Mouse (Mus musculus) CH12.LX (cell line): Measurements from ENCODE around the gene Tnk1. TPM values are rescaled to one million over a fixed set of nuclear protein-coding genes. Genes with fewer than 3 reads are reported as not detected.

ENCODE experiments used
- DNase-seq: peaks from one replicate; pipeline ENCODE4 v3.0.0-alpha.2; 2013; ENCODE audit errors: extremely low read depth
- H3K27ac ChIP-seq: 2 replicates; pipeline ENCODE4 v1.5.1; 2012; ENCODE audit warnings: low read depth, mild to moderate bottlenecking, control low read depth, moderate library complexity; ENCODE audit not compliant: insufficient read depth
- H3K27me3 ChIP-seq: replicated peaks from 2 replicates; pipeline ENCODE3; 2012; ENCODE audit warnings: inconsistent platforms
- H3K36me3 ChIP-seq, 2 experiments: replicated peaks in 1 of 2; 2 replicates each; pipeline versions ENCODE3 to v1.6.1; 2012; ENCODE audit warnings: inconsistent platforms in 1 of 2, low read length in 1 of 2, mild to moderate bottlenecking in 1 of 2, mixed read lengths in 1 of 2, moderate library complexity in 1 of 2; ENCODE audit not compliant: control insufficient read depth in 1 of 2, insufficient read depth in 1 of 2
- H3K4me1 ChIP-seq, 2 experiments: 2 replicates each; pipeline ENCODE4 v1.6.1; 2012; ENCODE audit warnings: inconsistent platforms in 1 of 2, moderate library complexity in 1 of 2; ENCODE audit not compliant: insufficient read depth in 2 of 2, control insufficient read depth in 1 of 2
- H3K4me2 ChIP-seq: 2 replicates; pipeline ENCODE4 v1.6.1; 2012; ENCODE audit warnings: low read depth, mild to moderate bottlenecking, control low read depth; ENCODE audit not compliant: poor library complexity, insufficient read depth, severe bottlenecking
- H3K4me3 ChIP-seq, 3 experiments: fragments of 150-350 bp in 1 of 3; sonication (generic) in 1 of 3; replicated peaks in 1 of 3; 2 replicates each; pipeline versions ENCODE3 to v1.5.1; 2011 to 2012; ENCODE audit warnings: low read depth in 2 of 3, low read length in 2 of 3, mild to moderate bottlenecking in 2 of 3, moderate library complexity in 2 of 3, control low read depth in 1 of 3, improper control_type of control experiment in 1 of 3, inconsistent platforms in 1 of 3, mixed read lengths in 1 of 3; ENCODE audit not compliant: poor library complexity in 1 of 3
- H3K79me2 ChIP-seq: replicated peaks from 2 replicates; pipeline ENCODE4 v1.6.1; 2012; ENCODE audit warnings: mild to moderate bottlenecking, moderate library complexity; ENCODE audit not compliant: control insufficient read depth, poor library complexity, insufficient read depth, severe bottlenecking; ENCODE audit errors: extremely low read depth
- H3K9ac ChIP-seq: 2 replicates; pipeline ENCODE4 v1.6.1; 2012; ENCODE audit warnings: low read depth, mild to moderate bottlenecking, control low read depth, moderate library complexity; ENCODE audit not compliant: insufficient read depth
- H3K9me3 ChIP-seq: replicated peaks from 2 replicates; pipeline ENCODE3; 2012; ENCODE audit warnings: low read length, inconsistent platforms, mixed read lengths
- BHLHE40 ChIP-seq: IDR thresholded peaks from 2 replicates; pipeline ENCODE4 v1.6.1; 2011; ENCODE audit warnings: mild to moderate bottlenecking, low read depth, low read length, improper control_type of control experiment
- CHD1 ChIP-seq: IDR thresholded peaks from 2 replicates; pipeline ENCODE4 v1.6.1; 2012; ENCODE audit warnings: low read depth, low read length, improper control_type of control experiment, inconsistent platforms
- CHD2 ChIP-seq: IDR thresholded peaks from 2 replicates; pipeline ENCODE4 v1.6.1; 2011; ENCODE audit warnings: low read length, improper control_type of control experiment
- CTCF ChIP-seq, 2 experiments: IDR thresholded peaks in 1 of 2; conservative IDR thresholded peaks in 1 of 2; 2 replicates each; pipeline ENCODE4 v1.5.1; 2011 to 2012; ENCODE audit warnings: low read depth in 2 of 2, low read length in 2 of 2, improper control_type of control experiment in 1 of 2, inconsistent platforms in 1 of 2, mild to moderate bottlenecking in 1 of 2, moderate library complexity in 1 of 2
- EP300 ChIP-seq: IDR thresholded peaks from 2 replicates; pipeline ENCODE4 v1.6.1; 2011; ENCODE audit warnings: low read length, improper control_type of control experiment
- GABPA ChIP-seq: IDR thresholded peaks from 2 replicates; pipeline ENCODE4 v1.6.1; 2012; ENCODE audit warnings: low read depth, low read length, improper control_type of control experiment, inconsistent platforms; ENCODE audit not compliant: insufficient replicate concordance
- IRF4 ChIP-seq: IDR thresholded peaks from 2 replicates; pipeline ENCODE4 v1.6.1; 2014; ENCODE audit warnings: low read depth, mild to moderate bottlenecking, inconsistent platforms, low read length, improper control_type of control experiment
- JUND ChIP-seq: conservative IDR thresholded peaks from 2 replicates; pipeline ENCODE4 v1.6.1; 2011; ENCODE audit warnings: low read depth, low read length, improper control_type of control experiment
- KAT2A ChIP-seq: IDR thresholded peaks from 2 replicates; pipeline ENCODE4 v1.6.1; 2012; ENCODE audit warnings: low read length, improper control_type of control experiment, inconsistent platforms; ENCODE audit not compliant: insufficient replicate concordance
- MAFK ChIP-seq: IDR thresholded peaks from 2 replicates; pipeline ENCODE4 v1.6.1; 2011; ENCODE audit warnings: low read length, improper control_type of control experiment; ENCODE audit not compliant: insufficient replicate concordance
- MAX ChIP-seq: IDR thresholded peaks from 2 replicates; pipeline ENCODE4 v1.6.1; 2011; ENCODE audit warnings: low read length, improper control_type of control experiment
- MAZ ChIP-seq: IDR thresholded peaks from 2 replicates; pipeline ENCODE4 v1.6.1; 2012; ENCODE audit warnings: low read depth, mild to moderate bottlenecking, inconsistent platforms, low read length, improper control_type of control experiment, moderate library complexity
- MYC ChIP-seq: IDR thresholded peaks from 2 replicates; pipeline ENCODE4 v1.6.1; 2011; ENCODE audit warnings: low read depth, mild to moderate bottlenecking, improper control_type of control experiment, low read length
- NRF1 ChIP-seq: IDR thresholded peaks from 2 replicates; pipeline ENCODE4 v1.6.1; 2014; ENCODE audit warnings: low read depth, mild to moderate bottlenecking, inconsistent platforms, low read length, improper control_type of control experiment, moderate library complexity
- POLR2A ChIP-seq: IDR thresholded peaks from 2 replicates; pipeline ENCODE4 v1.6.1; 2011; ENCODE audit warnings: low read depth, mild to moderate bottlenecking, improper control_type of control experiment, low read length
- POLR2AphosphoS2 ChIP-seq: IDR thresholded peaks from 2 replicates; pipeline ENCODE4 v1.6.1; 2011; ENCODE audit warnings: low read depth, low read length, improper control_type of control experiment
- RAD21 ChIP-seq: IDR thresholded peaks from 2 replicates; pipeline ENCODE4 v1.6.1; 2011; ENCODE audit warnings: low read depth, mild to moderate bottlenecking, low read length, improper control_type of control experiment, moderate library complexity
- RCOR1 ChIP-seq: conservative IDR thresholded peaks from 2 replicates; pipeline ENCODE4 v1.6.1; 2012; ENCODE audit warnings: low read depth, mild to moderate bottlenecking, inconsistent platforms, low read length, improper control_type of control experiment
- SMC3 ChIP-seq: IDR thresholded peaks from 2 replicates; pipeline ENCODE4 v1.6.1; 2011; ENCODE audit warnings: low read depth, low read length, improper control_type of control experiment
- TBP ChIP-seq: conservative IDR thresholded peaks from 2 replicates; pipeline ENCODE4 v1.6.1; 2011; ENCODE audit warnings: low read depth, low read length, improper control_type of control experiment
- UBTF ChIP-seq: IDR thresholded peaks from 2 replicates; pipeline ENCODE4 v1.6.1; 2012; ENCODE audit warnings: low read depth, mild to moderate bottlenecking, inconsistent platforms, low read length, improper control_type of control experiment, moderate library complexity
- USF1 ChIP-seq: IDR thresholded peaks from 2 replicates; pipeline ENCODE4 v1.6.1; 2014; ENCODE audit warnings: low read depth, mild to moderate bottlenecking, inconsistent platforms, low read length, improper control_type of control experiment
- USF2 ChIP-seq: conservative IDR thresholded peaks from 2 replicates; pipeline ENCODE4 v1.6.1; 2011; ENCODE audit warnings: low read depth, low read length, improper control_type of control experiment
- ZC3H11A ChIP-seq: IDR thresholded peaks from 2 replicates; pipeline ENCODE4 v1.6.1; 2012; ENCODE audit warnings: low read depth, mild to moderate bottlenecking, inconsistent platforms, low read length, improper control_type of control experiment
- ZKSCAN1 ChIP-seq: IDR thresholded peaks from 2 replicates; pipeline ENCODE4 v1.6.1; 2012; ENCODE audit warnings: low read depth, inconsistent platforms, low read length, improper control_type of control experiment, borderline replicate concordance
- dilution Hi-C: fragments of 300-500 bp; cut with MboI; formaldehyde crosslinking; loops from 2 replicates; pipeline ENCODE4 v1.14.3; 2020; ENCODE audit warnings: low sequenced_read_pairs; ENCODE audit not compliant: extremely low pct_unique_long_range_greater_than_20kb, extremely low pct_ligation_motif_present
- in situ Hi-C: fragments of 300-500 bp; cut with MboI; formaldehyde crosslinking; loops from 3 replicates; pipeline ENCODE4 v1.14.3; 2019; ENCODE audit warnings: low sequenced_read_pairs, low pct_ligation_motif_present, low pct_unique_long_range_greater_than_20kb, mixed read lengths
- polyA plus RNA-seq: library from polyadenylated mRNA; unstranded; fragments of >175 nt; gene quantifications from 2 replicates; pipeline ENCODE4 v1.2.1, GENCODE M21; 2012; ENCODE audit warnings: low read depth; ENCODE audit not compliant: insufficient read length
- total RNA-seq, 2 experiments: library from RNA; depleted of rRNA; stranded (reverse); fragments of 300-350 nt in 1 of 2; fragments of >200 nt in 1 of 2; gene quantifications; 2 replicates each; pipeline ENCODE4 v1.2.3; 2012 to 2014

The Tnk1 gene
- total and polyA plus RNA-seq, 3 experiments: 0.13 to 0.30 TPM; not detected in 1

DNA sequence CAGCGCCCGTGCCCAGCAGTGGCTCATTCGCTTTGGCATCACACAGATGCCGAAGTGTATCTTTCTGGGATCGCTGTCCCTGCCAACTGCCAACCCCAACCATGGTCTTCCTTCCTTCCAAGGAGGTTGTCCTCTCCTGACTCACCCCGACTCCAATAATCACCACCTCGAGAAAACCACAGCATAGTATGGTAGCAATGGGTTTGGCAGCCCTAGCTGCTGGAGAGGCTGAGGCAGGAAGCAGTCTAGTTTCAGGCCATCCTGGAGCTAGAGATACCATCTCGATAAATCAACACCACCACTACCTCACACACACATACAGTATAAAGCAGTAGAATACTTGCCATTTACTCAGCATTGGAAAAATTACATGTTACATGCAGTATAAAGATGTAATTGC, 39.7 kb downstream of the Tnk1 start:
- Histone ChIP-seq H3K27me3 (peaks cover 65% of the 10 kb centered on the region), H3K27ac (no peak overlapping the region)
- DNase-seq: no peak
- in situ Hi-C loops: no loop called here
- TF ChIP-seq NRF1 (no peak), MAZ (no peak), MYC (no peak), CTCF (conservative IDR thresholded peaks at IDR 0.05 in 1 of 2, IDR thresholded peaks at IDR 0.05 in 1 of 2; ENCODE audit: low read depth in 2 of 2, low read length in 2 of 2) (no peak), IRF4 (no peak), EP300 (no peak), RAD21 (no peak), CHD2 (no peak), KAT2A (no peak)
- TF ChIP-seq, all 38 proteins: peak for 0
- no peaks in the 10 kb centered on the region for H3K9me3 ChIP-seq
- peaks cover 0 to under 1% of the 10 kb centered on the region in 2 experiments; a peak in 1 of 4 replicates for H3K4me1 ChIP-seq
- H3K9ac ChIP-seq: no peak overlapping the region
- no peaks in the 10 kb centered on the region for H3K36me3 ChIP-seq
- no peaks in the 10 kb centered on the region for H3K79me2 ChIP-seq
- H3K4me2 ChIP-seq: no peak overlapping the region
- H3K4me3 ChIP-seq: no peak overlapping the region
- dilution Hi-C loops: no loop called here

DNA sequence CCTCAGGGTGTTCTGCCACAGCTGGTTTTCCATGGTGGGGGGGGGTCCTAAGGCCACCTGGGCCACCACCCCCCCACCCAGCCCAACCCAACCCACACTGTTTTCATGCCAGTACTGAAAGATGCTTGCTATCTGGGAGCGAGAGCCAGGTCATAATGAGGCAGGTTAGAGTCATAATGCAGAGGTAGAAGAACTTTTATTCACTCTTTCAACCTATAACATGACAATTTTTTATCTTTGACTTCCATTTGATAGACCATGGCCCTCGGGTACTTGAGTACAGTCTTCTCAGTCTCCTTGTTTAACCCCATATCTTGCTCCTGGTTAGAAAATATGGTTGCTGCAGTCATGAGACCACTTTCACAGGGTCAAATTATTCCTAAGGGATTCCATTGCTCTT, 40.2 kb downstream of the Tnk1 start, which contains the start of gene Spem2:
Spem2 (minus strand) TSS at position 101 of the 400 bp plus-strand sequence.
- Histone ChIP-seq H3K9ac (no peak within 1 kb of the TSS), H3K36me3 (no peaks in the 10 kb centered on the region), H3K4me2 (no peak within 1 kb of the TSS), H3K4me1 (no peaks in the 10 kb centered on the region), H3K79me2 (no peaks in the 10 kb centered on the region), H3K27me3 (peaks cover 68% of the 10 kb centered on the region), H3K4me3 (no peak within 1 kb of the TSS), H3K9me3 (no peaks in the 10 kb centered on the region), H3K27ac (no peak within 1 kb of the TSS)
- in situ Hi-C loops (no loop called here), dilution Hi-C loops (no loop called here)
- no peak for DNase-seq
- TF ChIP-seq MAX (no peak), BHLHE40 (no peak), GABPA (no peak), JUND (no peak), CHD2 (no peak), EP300 (no peak), ZC3H11A (no peak), CHD1 (no peak), ZKSCAN1 (no peak), POLR2AphosphoS2 (no peak), SMC3 (no peak), USF2 (no peak), NRF1 (no peak), MAFK (no peak), USF1 (no peak), POLR2A (no peak), TBP (no peak), UBTF (no peak), RCOR1 (no peak)
